Mouse (Mus musculus): ENCODE measurements at regions not wholly inside any gene's neighbourhood (a gene's known extent, or its start where the extent isn't known, plus 50 kb on each side); places are given as distances from the start of the nearest gene placed in this dataset.

DNA sequence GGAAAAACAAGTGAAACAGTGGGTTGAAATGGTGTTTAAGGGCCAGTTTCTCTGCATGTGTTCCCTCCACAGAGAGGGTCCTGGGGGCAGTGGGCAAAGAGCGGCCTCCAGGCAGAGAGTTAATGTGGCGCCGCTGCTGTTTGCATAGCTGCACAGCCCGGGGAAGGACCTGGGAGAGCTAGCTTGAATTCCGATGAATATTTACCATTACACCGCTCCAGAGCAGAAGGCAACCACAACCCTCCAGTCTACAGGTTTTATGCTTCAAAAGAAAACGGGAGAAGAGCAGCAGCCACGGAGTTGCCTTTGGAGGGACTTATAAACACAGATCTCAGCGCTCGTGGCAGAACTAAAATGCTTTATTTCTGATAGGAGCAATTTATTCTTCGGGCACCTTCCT is 94.2 kb upstream of the Pmfbp1 start:
- DNase-seq, result no peak
- intact Hi-C loops (cut with DNase I), result no loop called here

DNA sequence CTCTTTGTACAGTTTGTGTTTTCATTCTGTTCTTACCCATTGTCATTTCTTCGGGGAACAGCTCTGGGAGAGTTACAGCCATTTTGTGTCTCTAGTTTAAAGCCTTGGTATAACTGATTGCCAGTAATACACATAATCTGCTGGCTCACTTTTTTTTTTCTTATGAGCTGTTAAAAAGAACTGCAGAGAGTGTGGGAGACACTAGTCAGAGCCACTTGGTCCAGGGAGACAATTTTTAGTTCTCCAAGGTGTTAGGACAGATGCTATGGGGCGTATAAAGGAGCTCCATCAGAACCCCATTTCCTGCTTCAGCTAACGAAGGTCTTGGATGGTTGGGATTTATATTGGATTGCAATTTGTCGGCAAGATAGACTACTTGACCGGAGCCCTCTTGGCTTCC is 93.6 kb upstream of the Pmfbp1 start:
- no peak for DNase-seq

DNA sequence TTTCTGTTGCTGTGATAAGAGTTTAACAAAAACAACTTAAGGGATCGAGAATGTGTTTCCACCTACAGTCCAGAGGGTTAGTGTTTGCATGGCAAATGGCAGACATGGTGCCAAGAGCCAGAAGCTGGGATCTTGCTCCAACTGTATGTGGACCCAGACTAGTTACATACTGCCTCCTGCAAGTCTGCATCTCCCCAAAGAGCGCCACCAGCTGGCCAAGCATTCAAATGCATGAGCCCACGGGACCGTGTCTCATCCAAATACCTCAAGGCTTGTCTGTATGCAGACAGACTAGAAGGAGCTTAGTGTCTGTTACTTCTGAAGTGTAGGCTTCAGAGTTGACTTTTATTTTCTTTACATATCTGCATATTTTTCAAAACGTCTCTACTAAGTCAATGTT is 85.9 kb upstream of the Pmfbp1 start:
- no peak for DNase-seq
- intact Hi-C loops (cut with DNase I), result no loop called here

More for the DNA sequence above, 93.6 kb upstream of the Pmfbp1 start:
- intact Hi-C loops (cut with DNase I), result no loop called here

DNA sequence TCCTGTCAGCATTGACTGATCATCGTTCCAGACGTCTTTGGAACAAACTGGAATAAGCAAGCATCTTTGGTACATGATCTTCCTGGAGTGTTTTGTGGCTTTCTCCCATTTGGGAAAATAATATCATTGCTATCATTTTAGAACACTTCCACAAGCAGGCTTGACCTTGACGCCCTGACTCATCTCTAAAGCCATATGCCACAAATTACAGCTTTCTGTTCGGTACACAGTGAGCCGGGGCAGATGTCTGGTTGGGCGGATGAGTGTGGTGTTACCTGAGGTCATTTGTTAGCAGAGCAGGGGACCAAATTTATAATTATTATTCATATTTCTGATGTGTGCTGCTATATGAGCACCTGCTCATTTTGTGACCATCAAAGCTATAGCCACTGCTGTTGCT is 83.3 kb upstream of the Pmfbp1 start:
- intact Hi-C loops (cut with DNase I), result loop anchor here (10.0 kb wide), 2 partner anchors 1526 to 1596 kb away; no protein-coding TSS in a partner anchor
- DNase-seq, result no peak

DNA sequence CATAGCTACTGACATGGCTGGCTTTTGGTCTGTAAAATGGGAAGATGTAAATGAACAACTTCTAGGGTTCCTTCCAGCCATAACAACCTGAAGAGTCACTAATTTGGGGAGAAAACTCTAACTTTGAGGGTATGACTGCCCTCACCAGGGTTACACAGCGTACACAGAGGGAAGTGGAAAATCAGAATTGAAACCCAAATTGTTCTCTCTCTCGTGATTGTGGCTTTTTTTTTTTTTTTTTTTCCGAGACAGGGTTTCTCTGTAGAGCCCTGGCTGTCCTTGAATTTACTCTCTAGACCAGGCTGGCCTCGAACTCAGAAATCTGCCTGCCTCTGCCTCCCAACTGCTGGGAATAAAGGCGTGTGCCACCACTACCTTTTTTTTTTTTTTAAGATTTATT is 80.4 kb upstream of the Pmfbp1 start:
- intact Hi-C loops (cut with DNase I), result loop anchor here (10.0 kb wide), 2 partner anchors 1529 to 1599 kb away; no protein-coding TSS in a partner anchor
- no peak for DNase-seq

DNA sequence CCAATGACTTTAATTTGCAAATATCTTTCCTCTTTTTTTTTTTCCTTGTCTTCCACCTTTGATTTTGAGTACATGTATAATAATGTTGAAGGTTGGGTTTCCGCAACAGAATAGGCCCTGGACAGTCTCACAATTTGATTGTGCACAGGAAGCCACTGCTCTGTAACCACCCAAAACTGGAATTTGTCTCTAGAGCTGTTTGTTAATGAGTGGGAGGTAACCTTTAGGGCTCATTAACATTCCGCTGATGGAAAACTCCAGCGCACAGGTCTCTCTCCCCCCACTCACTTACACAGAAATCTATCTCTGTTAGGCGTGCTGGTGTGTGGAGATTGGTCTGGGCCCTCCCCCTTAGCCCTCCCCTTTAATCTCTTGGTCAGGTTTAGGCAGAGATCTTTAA is 78.5 kb upstream of the Pmfbp1 start:
- DNase-seq, result no peak
- intact Hi-C loops (cut with DNase I), result loop anchor here (10.0 kb wide), 2 partner anchors 1531 to 1601 kb away; no protein-coding TSS in a partner anchor

DNA sequence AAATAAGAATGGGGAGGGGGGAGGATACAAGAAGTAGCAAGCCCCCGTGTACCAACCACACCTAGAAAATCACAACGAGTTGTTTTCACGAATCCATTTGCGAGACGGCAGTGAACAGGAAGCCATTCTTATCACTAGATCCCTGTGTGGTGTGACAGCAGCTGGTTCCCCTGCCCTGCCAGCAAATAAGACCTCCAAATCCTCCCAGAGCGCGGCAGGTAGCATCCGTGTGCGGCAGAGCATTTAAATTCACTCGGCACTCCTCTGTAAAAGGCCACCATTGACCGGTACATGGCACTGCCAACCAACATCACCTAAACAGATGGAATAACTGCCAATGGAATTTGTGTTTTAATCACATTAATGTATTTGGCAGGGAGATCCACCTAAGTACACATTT is 77.9 kb upstream of the Pmfbp1 start:
- intact Hi-C loops (cut with DNase I), result loop anchor here (10.0 kb wide), 2 partner anchors 1531 to 1601 kb away; no protein-coding TSS in a partner anchor

DNA sequence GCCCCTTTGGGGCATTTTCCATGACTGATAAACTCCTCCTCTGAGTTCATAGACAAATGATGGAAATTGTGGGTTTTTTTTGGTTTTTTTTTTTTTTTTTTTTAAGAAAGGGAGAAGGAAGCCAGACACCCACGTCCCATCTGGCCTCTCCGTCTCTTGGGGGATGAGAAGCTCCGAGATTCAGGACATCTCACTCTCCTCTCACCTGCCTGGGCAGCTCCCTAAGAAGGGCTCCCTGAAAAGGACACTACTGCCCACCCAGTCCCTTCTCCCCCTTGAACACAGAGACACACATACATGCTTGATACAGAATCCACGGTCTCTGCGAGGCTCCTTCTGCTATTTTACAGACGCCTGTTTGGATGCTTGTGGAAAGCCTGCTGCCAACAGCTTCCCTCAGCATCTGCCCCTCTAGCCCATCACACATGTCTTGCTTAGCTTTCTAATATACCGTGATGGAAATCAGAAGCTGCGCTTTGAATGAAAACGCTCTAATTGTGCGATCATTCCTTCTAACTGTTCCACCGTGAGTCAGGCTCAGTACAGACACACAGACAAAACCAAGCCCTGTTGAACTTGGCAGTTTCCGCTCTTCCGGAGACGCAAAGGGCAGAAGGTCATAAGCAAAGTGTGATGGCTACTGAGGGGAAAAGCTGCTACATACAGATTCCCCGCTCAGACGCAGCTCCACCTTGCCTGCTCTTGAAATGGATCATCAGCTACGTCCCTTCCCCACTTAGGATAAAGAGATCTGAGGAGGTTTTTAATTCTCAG is 77.3 kb upstream of the Pmfbp1 start:
- intact Hi-C loops (cut with DNase I), result loop anchor here (10.0 kb wide), 2 partner anchors 1532 to 1602 kb away; no protein-coding TSS in a partner anchor
- DNase-seq, result no peak

More for the DNA sequence above, 77.9 kb upstream of the Pmfbp1 start:
- no peak for DNase-seq

DNA sequence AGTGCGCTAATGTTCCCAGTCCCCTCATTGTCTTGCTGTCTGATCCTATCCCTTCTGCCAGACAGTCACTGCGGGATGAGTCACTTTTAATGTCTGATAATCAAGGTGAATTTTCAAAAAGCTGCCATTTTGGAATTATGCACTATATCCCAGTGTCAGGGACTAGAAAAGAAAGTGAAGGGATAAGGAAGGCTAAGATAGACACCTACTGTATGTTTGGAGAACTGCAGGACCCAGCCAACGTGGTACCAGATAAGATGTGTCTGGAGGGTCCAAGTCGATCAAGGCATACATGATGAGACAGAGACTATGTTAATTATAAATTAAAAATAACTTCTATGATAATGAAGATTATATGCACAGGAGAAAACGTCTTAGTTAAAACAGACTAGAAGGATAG is 76.6 kb upstream of the Pmfbp1 start:
- intact Hi-C loops (cut with DNase I), result loop anchor here (10.0 kb wide), 2 partner anchors 1532 to 1602 kb away; no protein-coding TSS in a partner anchor
- peak in 1 of 2 experiments; percentile 15 for DNase-seq

DNA sequence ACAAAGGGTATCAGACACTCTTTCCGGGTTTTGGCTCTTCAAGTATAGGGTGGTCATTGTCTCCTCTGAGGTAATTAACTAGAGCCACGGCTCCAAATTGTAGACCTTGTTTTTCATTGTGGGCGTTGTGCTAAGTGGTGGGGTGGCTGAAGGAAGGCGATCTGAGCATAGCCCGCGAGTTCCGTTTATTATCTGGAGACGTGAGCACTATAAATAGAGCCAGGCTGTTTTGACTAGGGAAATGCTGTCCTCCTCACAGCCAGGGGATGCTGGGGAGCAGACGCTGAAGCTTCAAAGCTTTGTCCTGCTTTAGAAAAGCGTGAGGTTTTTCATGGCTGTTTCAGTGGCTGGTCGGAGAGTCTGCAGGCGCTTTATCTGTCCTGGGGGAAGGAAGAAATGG is 75.9 kb upstream of the Pmfbp1 start:
- no peak for DNase-seq
- intact Hi-C loops (cut with DNase I), result loop anchor here (10.0 kb wide), 2 partner anchors 1533 to 1603 kb away; no protein-coding TSS in a partner anchor

DNA sequence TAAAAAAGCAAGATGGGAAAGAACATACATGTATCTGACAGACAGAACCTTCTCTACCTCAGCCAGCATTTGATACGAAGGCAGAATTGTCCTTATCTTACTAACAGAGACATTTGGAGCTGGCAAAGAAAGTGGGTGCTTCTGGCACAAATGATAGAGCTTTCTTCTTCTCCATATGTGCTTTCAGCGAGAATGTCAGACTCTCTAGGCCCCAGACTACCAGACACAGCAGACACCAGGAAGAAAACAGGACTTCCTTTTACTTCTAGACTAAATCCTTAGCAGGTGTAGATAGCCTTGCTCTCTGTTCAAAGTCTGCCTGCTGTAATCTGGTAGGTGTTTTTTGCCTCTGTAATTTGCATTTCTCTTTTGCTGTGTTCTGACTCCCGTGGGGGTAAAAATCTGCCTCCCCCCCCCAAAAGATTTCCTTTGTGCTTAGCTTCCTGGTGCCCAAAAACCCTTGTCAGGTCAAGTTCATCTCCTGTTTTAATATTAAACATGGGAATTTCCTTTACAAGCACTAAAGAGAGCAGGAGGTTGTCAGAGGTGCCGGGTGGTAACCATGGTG is 74.7 kb upstream of the Pmfbp1 start:
- DNase-seq, result no peak
- intact Hi-C loops (cut with DNase I), result loop anchor here (10.0 kb wide), 2 partner anchors 1534 to 1604 kb away; no protein-coding TSS in a partner anchor

DNA sequence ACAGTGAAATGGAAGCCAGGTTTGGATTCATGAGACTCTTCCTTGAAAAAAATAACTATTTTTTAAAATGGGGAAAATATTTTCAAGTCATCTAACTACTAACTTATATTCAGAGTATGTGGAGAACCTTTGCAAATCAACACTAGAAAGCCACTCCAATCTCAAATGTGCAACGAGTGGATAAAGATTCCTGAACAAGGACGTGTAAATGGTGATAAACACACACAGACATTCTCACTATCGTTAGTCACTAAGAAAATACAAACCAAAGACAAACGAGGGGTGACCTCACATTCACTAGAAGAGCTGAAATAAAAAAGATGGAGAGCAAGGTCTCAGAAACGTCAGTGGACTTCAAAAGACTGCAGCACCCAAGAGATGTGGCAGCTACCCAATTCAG is 69.8 kb upstream of the Pmfbp1 start:
- no peak for DNase-seq
- intact Hi-C loops (cut with DNase I), result no loop called here

DNA sequence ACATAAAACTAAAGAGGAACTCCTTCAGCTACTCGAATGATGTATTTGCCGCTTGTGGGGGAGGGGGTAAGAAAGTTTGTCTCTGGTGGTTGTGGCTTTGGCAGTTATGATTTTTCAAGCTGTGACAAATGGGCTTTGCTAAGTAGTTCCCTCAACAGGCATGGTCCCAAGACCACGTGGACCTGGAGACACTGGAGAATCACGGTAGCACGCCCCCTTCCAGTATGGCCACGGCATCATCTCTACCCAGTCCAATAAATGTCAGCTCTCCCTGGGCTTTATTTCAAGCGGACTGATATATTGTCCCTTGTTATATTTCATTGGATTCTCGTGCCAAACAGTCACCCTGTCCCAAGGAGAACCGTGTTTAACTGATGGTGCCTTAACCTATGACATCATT is 65.3 kb upstream of the Pmfbp1 start:
- intact Hi-C loops (cut with DNase I), result no loop called here
- DNase-seq, result no peak

DNA sequence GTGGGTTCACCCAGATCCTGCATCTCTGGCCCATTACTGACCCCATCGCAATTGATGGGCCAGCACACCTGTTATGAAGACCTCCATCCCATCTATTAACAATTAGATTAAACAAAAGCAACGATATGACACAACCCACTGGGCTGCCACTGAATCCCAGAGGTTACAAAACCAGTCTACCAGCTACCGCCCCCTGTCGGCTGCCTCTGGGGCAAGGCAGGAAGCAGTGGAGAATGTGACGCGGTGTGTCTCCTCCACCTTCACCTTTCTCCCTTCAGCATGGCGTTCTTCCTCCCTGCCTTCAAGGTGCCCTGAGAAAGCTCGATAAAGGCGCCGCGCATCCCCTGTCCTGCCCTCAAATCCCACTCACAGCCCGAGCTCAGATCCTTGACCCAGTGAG is 59.3 kb upstream of the Pmfbp1 start:
- no peak for DNase-seq
- intact Hi-C loops (cut with DNase I), result no loop called here

DNA sequence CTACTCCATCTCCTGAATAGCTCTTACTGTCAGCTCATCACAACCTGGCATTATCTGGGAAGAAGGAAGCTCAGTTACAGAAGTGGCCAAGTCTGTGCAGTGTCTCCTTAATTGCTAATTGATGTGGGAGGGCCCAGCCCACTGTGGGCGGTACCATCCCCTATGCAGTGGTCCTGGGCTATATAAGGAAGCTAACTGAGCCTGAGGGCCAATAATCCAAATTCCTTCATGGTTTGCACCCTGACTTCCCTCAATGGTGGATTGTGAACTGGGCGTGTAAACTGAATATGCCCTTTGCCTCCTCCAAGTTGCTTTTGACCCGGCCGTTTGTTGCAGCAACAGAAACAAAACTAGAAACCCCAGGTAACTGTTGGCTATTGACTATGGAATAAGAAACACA is 57.8 kb upstream of the Pmfbp1 start:
- intact Hi-C loops (cut with DNase I), result no loop called here
- no peak for DNase-seq

DNA sequence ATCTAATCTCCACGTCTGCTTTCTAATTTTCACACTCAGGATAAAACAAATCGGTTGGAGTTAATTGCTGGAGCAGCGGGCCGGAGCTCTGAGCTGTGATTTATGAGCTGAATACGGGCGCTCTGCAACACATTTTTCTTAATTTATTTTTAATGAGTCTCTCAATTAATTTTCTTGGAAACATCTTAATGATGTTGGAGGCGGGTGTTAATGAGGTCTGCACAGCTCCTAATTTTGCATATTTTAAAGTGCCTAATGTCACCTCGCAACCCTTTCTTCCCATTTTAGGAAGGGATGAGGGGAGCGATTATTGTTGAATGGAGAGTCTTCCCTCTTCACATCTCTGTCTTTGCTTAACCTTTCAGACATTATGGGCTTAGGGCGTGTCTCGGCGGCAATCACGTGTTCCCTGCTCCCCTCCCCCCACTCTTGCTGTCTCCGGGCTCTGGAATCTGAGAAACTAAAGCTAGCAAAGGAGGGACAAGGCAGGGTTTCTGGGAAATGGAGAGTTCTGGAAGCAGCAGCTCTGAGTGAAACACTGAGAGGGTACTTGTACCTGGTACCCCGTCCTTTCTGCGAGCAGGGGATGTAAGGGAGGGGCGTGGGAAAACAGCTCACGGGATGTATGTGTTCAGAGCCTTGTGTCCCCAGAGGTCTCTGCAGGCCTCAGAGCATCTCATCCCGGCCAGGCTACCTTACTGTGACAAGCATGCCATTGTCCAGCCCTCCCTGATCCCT is 56.8 kb upstream of the Pmfbp1 start:
- intact Hi-C loops (cut with DNase I), result no loop called here
- peak in 1 of 2 experiments; percentile 17 for DNase-seq

DNA sequence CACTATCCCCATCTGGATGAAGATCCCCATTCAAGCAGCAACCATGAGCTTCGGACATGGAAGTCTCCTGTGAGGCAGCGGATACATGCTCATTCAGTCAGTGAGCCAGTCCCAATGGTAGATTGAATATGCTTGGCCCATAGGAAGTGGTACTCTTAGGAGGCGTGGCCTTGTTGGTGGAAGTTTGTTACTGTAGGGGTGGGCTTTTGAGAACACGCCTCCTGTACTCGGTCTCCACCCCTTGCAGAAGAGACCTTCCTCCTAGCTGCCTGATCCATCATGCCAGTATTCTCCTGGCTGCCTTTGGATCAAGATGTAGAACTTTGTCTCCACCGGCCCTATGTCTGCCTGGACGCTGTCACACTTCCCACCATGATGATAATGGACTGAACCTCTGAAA is 55.3 kb upstream of the Pmfbp1 start:
- DNase-seq, result no peak
- intact Hi-C loops (cut with DNase I), result no loop called here

Data from heart, postnatal 14 days (tissue).